Mouse (Mus musculus) frontal cortex, postnatal 25 days (tissue): ENCODE results near the gene Kcnip4.

Experiments used
- DNase-seq, 2 experiments: peaks; one replicate each; pipeline ENCODE4 v3.0.0; 2022; ENCODE audit warnings: low spot score in 2 of 2

Gene Kcnip4

DNA sequence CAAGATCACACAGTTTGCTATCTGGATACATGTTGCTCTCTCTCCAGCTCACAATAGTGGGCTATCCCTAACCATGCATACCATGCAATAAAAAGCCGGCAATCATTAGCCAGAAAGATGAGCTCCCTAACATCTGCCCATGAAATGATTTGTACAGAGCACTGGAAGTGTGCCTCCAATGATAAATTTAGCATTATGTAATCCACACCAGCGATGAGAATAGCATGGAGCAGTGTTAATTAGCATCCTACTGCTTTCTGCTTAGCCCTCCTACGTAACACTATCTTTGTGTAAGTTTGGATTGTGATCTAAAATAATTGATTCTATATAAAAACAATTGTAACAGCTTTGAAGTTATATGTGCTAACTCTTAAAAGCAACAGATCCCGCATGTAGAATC, 268.7 kb downstream of the Kcnip4 start:
- no peak for DNase-seq

- DNase-seq = no peak
Measured at GRCm38 (mm10) chr5:49247081-49247480, 277.6 kb downstream of the Kcnip4 start.

DNA sequence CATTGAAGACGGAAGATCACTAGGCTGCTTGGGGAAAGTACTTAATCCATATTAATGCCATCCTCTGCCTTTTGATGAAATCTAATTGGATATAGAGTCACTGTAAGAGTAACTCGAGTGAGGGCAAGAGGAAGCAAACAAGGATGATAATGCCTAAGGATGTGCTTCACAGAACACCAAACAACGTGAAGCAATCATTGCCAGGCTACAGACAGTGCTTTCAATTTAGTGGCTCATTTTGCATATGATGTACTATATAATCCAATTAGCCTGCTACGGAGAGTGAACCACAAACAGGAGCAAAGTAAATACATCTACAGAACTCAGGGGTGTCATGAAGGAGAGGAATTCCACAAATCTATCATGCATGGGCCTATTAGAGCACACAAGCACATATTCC, 280.3 kb downstream of the Kcnip4 start:
- DNase-seq = no peak

- no peak for DNase-seq
Measured at GRCm38 (mm10) chr5:49241708-49242107, 283.0 kb downstream of the Kcnip4 start.

DNA sequence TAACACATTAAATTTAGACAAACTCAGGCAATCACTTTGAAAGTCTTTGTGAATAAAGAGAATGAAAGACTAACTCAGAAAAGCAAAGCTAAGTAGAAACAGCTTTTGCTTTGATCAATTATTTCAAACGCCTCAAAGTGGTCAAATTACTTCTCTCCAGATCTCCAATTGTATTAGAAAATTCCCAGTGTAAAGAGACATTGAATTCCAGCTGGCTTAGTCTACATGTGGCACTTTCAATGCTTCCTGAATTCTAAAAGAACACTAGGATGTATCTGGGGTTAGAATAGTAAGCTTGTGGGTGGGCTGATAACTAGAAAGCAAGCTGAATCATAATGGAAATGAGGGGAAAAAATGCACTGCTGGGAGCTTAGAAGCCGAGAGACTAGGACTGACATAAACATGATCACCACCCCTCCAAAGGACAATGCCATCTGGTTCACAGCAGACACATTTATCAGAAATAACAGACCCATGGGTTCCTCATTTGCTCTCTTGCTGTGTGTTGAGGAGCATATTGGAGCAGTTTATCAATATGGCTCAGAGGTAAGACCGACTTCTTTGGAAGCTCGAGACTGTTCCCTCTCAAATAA, 323.4 kb downstream of the Kcnip4 start:
- no peak for DNase-seq

DNA sequence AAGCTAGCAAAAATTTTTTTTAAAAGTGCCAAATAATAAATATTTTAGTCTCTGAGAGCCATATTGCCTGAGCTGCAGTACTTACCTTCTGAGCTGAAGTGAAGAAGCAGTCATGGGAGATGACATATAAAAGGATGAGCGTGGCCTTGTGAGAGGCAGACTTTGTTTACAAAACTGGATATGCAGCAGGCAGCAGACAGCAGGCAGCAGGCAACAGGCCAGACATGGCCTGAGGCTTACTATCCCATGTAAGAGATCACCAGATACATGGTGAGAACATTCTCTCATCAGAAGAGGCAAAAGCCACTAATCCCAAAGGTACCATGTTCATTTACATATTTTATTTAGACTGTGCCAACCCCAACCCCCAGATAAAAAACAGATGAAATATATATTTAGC, 336.5 kb downstream of the Kcnip4 start:
- DNase-seq = no peak

DNA sequence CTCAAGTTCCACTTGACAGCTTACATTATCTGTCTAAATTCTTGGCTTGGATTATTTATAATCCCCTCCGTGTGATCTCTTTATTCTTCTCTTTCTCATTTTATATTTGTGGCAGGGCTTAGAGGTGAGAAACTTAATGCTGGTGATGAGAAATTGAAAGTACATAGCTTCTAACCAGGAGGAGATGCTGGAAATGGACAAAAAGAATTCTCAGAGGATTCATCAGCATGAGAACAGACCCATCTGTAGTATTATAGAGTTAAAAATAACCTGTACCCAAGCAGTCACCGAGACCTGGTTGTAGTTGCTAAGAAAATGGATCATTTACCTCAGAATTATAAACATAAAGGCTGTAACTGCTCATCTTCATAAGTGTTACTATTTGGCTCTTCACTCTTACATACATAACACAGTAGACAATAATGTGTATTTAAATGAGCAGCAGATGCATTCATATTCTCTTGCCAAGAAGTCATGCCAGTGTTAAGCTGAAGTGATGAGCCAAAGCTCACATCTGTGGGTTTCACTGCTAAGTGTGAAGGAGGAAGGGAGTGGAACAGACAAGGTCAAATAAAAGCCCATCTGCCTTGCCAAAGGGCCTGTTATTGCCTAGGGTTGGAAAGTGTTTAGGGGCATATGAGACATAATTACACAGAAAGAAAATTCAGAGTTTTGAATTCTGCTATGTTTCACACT, 374.4 kb downstream of the Kcnip4 start:
- DNase-seq = no peak

GRCm38 (mm10) chr5:49149684-49150083, 375.0 kb downstream of the Kcnip4 start:
- no peak for DNase-seq

DNA sequence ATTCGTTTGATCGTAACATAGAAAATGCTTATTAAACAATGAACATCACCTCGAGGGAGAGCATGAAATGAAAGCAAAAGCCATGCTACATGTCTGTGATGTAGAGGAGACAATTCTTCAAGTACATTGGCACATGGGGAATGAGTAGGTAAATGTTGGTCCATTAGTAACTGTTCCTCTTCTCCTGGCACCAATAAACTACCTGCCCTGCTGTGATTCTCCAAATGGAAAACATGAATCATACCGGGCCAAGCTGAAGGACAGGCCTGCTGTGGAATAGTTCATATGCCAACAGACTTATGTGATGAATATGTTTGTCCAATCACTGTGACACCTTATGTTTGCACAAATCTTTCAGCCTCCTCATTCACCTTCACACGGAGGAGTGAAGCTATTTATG, 429.3 kb downstream of the Kcnip4 start:
- no peak for DNase-seq

GRCm38 (mm10) chr5:49094945-49095344, 429.8 kb downstream of the Kcnip4 start:
- DNase-seq = no peak

- DNase-seq = no peak
Measured at GRCm38 (mm10) chr5:49094306-49094705, 430.4 kb downstream of the Kcnip4 start.

DNA sequence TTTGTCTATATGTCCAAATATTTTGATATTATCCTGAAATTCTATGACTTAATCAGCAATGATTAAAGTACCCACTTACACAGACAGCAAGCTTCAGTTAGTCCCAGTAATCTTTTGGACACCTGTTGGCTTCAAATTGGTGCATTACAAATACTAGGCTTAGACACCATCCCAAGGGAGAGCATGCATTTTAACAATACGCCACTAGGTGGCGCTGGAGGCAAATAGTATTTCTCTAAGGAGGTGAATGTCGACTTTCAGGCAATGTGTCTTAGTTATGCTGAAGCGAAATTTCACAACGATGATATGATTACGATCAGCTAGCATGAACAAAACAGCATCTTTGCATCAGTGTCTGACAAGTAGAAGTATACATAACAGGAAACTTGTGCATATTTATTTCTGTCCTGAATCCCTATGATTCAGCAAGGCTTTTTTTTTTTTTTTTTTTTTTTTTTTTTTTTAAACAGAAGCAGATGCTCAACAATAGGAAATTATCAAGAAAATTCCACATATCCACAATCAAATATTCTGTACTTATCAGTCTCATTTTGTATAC, 434.5 kb downstream of the Kcnip4 start:
- DNase-seq = peak; percentile 89 to 96

DNA sequence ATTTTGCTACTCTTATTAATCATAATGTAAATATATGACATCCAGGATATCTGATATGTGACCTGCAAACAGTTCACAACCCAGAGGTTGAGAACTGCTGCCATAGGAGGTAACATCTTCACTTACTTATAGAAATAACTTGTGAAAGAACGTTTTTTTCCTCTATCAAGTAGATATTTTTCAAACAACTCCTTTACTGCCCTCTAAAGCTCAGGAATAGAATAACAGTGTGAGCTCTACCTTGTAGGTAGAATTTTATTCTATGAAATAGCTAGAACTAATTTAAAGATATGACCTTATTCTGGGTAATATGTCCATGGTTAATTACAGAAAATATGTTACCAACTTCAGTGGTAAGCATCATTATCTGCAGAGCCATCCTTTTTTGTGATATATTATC, 459.1 kb downstream of the Kcnip4 start:
- no peak for DNase-seq

- no peak for DNase-seq
Measured at GRCm38 (mm10) chr5:49058926-49059325, 465.8 kb downstream of the Kcnip4 start.

DNA sequence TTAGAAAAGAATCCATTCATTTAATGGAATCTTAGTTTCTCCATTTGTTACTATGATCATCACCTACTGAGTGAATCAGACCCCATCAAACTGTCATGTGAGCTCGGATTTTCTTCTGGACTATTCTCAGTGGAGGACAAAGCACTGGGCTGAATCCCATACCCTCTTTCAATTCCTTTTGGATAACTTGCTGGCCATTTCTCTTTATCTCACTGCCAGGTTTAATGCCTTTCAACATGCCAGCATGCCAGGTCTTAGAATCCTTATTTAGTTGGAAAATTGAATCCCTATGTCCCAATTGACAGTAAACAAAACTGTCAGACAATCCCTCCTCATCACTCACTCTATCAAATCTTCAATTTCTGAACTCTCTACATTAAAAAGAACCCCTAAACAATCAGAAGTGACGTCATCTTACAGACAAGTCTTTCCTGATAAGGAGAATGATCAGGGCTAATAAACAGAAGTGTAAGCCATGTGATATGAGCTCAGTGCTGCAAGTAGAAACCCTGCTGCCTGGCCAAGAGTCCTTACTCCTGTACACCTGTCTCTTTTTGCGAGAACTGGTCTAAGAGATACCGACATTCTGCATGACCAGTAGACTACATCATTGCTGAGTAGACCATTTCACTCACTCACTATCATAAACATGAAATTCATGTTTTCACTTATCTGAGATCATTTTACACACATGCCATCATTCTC, 466.9 kb downstream of the Kcnip4 start:
- DNase-seq = no peak

DNA sequence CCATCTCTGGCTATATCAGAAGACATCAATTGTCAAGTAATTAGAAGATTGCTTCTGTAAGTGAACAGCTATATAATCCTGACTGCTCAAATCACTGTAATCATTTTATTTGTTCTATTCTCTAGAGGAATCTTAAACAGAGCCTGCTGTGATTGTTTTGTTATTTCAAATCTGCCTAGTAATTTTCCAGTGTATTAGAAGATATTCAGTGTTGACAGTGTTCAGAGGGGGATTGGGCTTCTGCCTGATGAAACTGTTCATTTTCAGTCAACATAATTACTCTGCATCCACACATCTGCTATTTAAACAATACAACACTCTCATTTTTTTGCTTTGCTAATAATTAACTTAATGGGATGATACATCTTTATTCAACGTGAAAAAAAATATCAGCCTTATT, 476.7 kb downstream of the Kcnip4 start:
- no peak for DNase-seq

DNA sequence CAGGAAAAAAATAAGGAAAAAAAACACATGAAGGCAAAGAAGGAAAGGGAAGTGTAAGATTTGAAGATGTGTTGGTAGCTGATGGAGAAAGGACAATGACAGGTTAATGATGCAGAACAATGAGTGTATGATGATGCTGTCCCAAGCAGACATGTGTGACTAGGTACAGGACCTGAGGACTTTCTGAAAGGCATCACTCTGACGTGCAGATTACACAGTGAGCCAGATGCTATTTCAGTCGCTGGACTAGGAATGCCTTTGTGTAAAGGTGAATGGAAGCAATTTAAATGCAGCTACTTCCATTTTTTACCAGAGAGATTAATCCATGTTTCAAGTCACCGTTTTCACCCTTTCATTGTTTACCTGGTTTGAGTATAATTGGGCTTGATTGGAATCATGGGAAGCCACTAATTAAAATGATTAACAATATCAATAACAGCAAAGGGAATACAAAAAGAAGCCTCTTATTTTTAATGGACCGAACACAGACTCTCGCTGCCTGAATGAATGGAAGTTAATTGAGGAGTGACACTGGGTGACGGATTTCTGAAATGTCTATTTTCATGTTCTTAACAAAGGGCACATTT, 483.4 kb downstream of the Kcnip4 start:
- no peak for DNase-seq

DNA sequence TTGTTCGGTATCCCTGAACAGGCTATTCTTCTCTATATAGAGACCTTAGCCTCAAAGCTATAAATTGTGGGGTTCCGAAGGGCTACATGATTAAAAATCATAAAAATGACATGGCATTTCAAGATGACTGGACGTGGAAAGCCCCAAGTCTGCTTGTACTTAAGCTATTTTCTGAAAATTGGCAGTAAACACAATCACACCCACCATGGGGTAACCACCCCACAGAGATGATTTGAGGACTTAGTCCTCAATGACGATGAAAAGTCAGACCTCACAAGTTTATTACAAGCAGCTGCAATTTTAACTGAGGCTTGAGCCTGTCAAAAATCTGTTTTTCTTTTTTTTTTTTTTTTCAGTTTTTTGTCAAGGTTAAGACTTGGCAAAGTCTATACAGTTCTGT, 527.3 kb downstream of the Kcnip4 start:
- no peak for DNase-seq

DNA sequence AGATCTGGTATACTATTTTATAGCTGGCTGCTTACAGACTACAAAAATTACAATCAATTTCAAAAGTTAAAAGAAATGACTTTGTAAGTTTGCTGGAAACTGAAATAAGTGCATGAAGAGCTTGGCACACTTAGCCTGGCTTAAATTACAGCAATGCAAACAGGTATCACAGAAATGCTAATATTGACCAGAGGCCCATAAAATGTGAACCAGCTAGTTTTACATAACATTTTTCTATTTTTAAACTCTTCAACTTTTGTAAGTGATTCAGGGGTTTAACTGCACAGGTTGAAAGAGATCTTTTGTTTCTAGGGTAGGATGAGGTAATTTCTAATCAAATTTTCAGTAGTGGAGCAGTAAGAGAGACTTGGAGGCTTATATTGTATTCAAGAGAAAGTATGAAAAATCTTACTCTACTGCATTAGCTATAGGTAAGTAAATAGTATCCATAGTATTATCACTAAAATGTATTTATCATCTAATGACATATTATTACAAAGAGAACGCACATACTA, 535.5 kb downstream of the Kcnip4 start:
- DNase-seq = no peak

DNA sequence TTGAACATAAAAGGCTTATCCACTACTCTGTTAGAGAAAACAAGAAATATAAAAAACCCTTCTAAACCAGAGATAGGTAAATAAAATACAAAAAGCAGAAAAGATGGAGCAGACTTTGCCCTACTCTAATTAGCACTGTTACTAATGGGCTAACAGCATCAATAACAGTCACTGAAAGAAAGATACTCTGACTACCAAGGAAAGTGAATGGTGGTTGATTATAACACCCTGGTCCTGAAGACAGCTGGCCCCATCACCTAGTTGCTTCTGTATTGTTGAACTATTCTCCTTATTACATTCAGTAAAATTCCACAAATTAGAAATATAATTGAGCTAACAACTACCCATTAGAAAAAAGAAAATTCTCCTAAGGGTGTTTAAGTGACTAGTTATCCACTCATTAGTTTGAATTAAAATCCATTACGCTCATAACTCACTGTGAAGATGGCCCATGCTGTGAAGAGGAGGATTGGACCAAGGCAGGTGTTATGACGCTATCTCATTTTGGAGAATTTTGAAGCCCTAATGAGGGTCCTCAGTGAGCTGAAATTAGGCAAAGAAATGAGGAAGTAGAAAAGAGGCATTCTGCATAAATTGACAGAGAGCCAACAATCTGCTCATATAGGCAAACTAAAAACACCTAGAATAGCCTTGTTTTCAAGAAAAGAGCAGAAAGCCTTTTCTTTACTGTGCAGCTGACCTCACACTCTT, 582.2 kb downstream of the Kcnip4 start:
- DNase-seq = no peak

DNA sequence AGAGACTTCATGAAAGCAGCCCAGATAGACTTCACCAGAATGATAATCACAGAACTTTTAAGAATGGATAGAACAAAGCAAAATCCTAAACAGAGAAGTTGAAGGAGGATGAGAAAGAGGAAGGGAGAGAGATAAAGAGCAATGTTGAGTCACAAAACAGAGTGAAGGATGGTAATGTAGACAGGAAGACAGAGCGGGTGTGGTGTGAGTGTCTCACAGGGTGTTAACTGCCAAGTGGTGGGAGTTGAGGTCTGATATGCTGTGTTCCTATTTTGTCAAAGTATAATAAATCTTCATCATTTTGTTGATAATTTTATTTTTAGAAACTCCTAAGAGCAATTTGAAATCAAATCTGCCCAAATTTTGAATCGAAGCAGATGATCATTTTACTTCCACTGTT, 592.8 kb downstream of the Kcnip4 start:
- DNase-seq = no peak

- no peak for DNase-seq
Measured at GRCm38 (mm10) chr5:48890216-48890615, 634.5 kb downstream of the Kcnip4 start.
